Mouse (Mus musculus) lung, adult 2 months (tissue): ENCODE results near the gene Cldn24. TPM values are rescaled to one million over a fixed set of nuclear protein-coding genes. Genes with fewer than 3 reads are reported as not detected.

Source experiments
- DNase-seq: peaks from one replicate; pipeline ENCODE4 v3.0.0; 2022
- H3K4me1 ChIP-seq: fragments of 200-500 bp; 2 replicates; pipeline ENCODE4 v1.6.1; 2011; ENCODE audit warnings: low read length; ENCODE audit not compliant: control insufficient read depth, insufficient read depth
- H3K4me3 ChIP-seq: fragments of 200-500 bp; replicated peaks from 2 replicates; pipeline ENCODE3; 2011; ENCODE audit warnings: low read depth, mild to moderate bottlenecking, control low read depth, low read length; ENCODE audit errors: extremely low read depth
- CTCF ChIP-seq: fragments of 200-500 bp; IDR thresholded peaks from 2 replicates; pipeline ENCODE4 v1.5.1; 2011; ENCODE audit warnings: mild to moderate bottlenecking, low read length, control low read depth; ENCODE audit not compliant: insufficient read depth
- POLR2A ChIP-seq: fragments of 200-500 bp; IDR thresholded peaks from 2 replicates; pipeline ENCODE4 v1.6.1; 2011; ENCODE audit warnings: low read depth, mild to moderate bottlenecking, control low read depth, low read length, borderline replicate concordance; ENCODE audit errors: extremely low read depth
- WGBS: fragments of 180-500 bp; shearing (Covaris S2); methylation state at CpG from one replicate; pipeline ENCODE4 v1.1.7; 2018; 5-methylcytosine and 5-hydroxymethylcytosine counted together
- polyA plus RNA-seq: library from polyadenylated mRNA; depleted of rRNA; stranded (reverse); fragments of >200 nt; gene quantifications from 2 replicates; pipeline ENCODE4 v1.2.3, GENCODE M21; 2012

The Cldn24 gene
- polyA plus RNA-seq, 1 experiment: not detected

DNA sequence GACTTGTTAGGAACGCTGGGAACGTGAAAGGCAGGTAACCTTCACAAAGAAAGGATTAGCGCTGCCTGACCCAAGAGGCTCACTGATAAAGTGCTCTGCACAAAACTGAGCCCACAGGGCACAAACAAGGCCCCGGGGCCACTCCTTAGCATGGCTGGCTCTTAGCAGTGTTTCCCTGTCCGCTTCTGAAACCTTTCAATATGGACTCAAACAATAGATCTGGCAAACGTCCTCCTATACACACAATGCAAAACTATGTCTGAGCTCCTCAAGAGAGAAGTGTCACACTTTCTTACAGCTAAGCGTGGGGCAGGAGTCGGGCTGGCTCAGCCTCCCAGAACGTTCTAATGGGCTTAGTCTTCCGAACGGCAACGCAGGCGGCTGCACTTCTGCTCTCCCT, 2.2 kb downstream of the Cldn24 start, which contains the start of gene Cldn22:
TSS of gene Cldn22 (plus strand) at position 301 of the 400 bp plus-strand sequence.
- Histone ChIP-seq H3K4me1 (no peaks in the 10 kb centered on the region), H3K4me3 (no peak within 1 kb of the TSS)
- TF ChIP-seq CTCF: no peak
- TF ChIP-seq POLR2A: no peak
- DNase-seq: no peak
- WGBS: 69% methylated on average over 13 of the region's 13 CpGs

DNA sequence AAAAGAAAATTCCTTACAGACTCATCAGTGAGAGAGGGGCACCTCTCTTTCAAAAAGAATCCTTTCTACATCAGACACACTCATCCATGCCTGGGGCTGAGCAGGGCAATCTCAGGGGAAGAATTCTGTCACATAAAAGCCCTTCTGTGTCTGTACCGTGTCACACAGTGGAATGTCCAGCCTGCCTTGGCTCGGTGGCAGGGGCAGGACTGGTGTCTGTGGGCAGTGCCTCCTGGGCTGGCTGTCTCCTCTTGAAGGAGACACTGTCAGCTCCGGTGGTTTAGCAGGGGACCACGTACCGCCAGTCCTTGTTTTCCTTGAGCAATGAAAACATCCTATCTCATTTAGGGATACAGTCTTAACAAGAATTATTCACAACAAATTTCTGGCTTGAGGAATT, 3.7 kb downstream of the Cldn24 start:
- WGBS: 64% methylated on average over 5 of the region's 5 CpGs
- no peaks in the 10 kb centered on the region for H3K4me1 ChIP-seq
- TF ChIP-seq POLR2A (no peak), CTCF (no peak)
- no peak for DNase-seq
- no peak overlapping the region for H3K4me3 ChIP-seq

DNA sequence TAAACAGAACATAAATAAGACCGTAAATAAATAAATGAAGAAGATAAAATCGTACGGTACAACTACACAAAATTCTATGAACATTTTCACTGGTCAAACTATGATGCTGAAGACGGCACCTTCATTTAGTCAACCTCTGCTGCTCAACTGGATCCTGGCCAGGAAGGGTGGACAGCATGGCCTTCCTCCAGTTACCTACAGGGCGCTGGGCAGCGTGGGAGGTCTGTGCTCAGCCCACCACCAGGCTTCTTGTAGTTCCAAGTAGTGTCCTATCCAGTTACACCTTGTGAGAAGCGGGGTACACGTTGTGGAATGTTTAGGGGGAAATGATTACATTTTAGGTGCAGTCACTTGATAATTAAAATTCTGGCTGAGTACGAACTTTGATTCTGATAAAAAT, 5.0 kb downstream of the Cldn24 start:
- no peak for TF ChIP-seq CTCF
- TF ChIP-seq POLR2A: no peak
- no peak for DNase-seq
- Histone ChIP-seq H3K4me3 (no peak overlapping the region), H3K4me1 (no peaks in the 10 kb centered on the region)
- 86% methylated on average over 9 of the region's 9 CpGs for WGBS

DNA sequence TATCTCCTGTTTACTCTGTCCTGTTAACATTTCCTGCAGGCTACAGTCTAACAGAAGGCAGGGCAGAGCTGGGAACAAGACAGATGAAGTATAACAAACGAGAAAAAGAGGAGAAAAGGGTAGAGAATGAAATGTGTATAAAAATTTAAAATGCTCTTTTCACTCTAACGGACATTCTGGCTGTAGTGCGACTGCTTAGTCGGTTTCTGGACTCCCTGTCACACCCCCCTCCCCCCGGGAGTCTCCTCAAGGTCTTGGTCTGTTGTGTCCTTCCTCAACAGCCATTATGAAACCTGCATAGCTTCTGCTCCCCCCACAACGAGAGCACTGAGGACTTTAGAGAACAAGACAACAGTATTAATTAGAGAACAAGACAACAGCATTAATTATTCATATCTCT, 10.7 kb downstream of the Cldn24 start:
- TF ChIP-seq POLR2A: no peak
- no peak for TF ChIP-seq CTCF
- no peak for DNase-seq
- Histone ChIP-seq H3K4me1 (no peaks in the 10 kb centered on the region; the same call in 1 of the 2 replicates), H3K4me3 (no peak overlapping the region)
- 58% methylated on average over 6 of the region's 6 CpGs for WGBS

DNA sequence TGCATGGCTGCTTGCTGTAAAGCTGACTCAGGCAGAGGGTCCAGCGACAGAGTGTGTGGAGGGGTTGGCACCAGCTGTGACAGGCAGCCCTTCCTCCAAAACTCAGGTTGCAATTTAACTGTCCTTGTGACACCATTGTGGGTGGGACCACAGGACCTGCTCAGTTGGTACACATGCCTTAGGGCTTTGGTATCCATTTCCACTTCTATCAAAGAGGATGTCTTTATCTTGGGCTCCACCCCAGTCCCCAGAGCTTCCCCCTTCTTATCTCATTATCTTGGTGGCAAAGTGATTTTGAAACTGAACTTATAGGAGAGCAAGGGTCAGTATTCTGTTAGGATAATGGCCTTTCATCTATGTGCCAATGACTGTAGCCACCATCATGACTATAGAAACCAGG, 12.0 kb downstream of the Cldn24 start:
- no peak overlapping the region for H3K4me3 ChIP-seq
- WGBS: 75% methylated on average over 1 of the region's 1 CpGs
- no peak for TF ChIP-seq POLR2A
- TF ChIP-seq CTCF: no peak
- no peak for DNase-seq
- H3K4me1 ChIP-seq: no peaks in the 10 kb centered on the region; the same call in 1 of the 2 replicates

DNA sequence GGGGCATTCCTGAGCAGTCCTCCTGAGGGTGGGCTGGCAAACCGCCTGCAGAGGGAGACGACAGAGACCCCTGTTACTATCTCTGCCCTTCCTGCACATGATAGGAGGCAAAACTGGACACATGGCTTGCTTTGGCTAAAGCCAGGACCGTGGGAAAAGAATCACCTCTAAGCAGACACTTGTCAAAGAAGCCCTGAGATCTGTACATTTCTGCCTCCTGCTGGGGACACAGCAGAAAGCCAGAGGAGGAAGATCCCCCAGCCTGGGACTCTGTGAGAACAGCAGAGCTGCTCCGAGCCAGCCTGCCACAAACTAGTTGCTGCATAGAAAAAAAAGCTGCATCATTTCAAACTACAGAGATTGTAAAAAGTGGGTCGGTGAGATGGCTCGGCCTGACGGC, 21.1 kb downstream of the Cldn24 start:
- no peak for DNase-seq
- H3K4me1 ChIP-seq: no peaks in the 10 kb centered on the region
- TF ChIP-seq POLR2A (no peak), CTCF (no peak)
- H3K4me3 ChIP-seq: no peak overlapping the region
- 83% methylated on average over 7 of the region's 7 CpGs for WGBS

DNA sequence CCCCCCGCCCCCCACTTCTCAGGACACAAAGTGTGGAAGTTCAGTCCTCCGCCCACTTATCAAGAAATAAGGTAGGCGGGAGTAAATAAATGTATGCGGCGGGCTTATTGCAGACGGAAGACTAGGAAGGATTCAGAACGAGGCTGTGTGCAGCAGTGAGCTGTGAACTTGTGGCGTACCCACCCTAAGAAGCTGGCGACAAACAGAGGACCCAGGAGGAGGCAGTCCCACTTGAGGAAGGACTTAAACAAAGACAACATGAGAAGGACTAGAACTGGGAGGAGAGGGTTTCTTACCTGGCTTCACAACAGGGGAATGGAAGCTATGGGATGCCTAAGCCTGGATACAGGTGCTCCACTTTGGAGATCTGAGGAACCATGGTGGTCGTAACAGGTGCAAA, 21.7 kb downstream of the Cldn24 start:
- no peak for DNase-seq
- 93% methylated on average over 10 of the region's 10 CpGs for WGBS
- TF ChIP-seq POLR2A (no peak), CTCF (no peak)
- no peaks in the 10 kb centered on the region for H3K4me1 ChIP-seq
- H3K4me3 ChIP-seq: no peak overlapping the region

DNA sequence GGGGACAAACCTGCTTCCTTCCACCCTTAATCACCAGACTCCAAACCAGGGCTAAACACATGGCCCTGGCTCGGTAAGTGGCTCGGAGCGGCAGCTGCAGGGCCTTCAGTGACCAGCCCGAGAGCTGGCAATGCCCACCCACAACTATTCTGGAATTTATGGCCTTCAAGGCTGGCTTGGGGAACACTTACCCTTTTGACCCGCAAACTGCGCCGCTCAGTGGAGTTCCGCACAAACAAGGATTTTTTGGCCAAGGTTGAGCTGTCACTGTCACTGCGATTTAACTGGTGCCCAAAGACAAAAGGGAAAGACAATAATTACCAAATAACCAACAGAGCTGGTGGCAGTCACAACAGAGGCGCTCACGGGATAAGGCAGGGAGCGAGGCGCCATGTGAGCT, 24.0 kb downstream of the Cldn24 start:
- no peak for DNase-seq
- Histone ChIP-seq H3K4me3 (no peak overlapping the region), H3K4me1 (no peaks in the 10 kb centered on the region)
- no peak for TF ChIP-seq POLR2A
- TF ChIP-seq CTCF: no peak
- WGBS: 88% methylated on average over 13 of the region's 13 CpGs

DNA sequence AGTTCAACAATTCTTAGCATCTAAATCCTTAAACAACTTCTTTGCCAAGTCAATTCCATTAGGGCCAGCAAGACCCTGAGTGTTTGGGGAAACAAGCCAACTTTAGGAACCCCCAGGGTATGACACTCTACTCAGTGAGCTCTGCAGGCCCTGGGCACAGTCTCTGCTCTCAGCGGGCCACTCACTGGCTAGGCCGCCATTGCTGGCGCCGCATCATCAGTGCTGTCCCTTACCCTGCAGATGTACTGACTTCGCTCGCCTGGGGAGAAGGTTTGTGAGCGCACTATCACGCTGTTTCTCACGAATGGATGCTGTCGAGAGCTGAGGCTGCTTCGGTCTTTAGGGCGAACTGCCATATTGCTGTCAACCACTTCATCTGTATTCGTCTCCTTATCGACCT, 25.2 kb downstream of the Cldn24 start:
- Histone ChIP-seq H3K4me1 (peaks cover under 1% of the 10 kb centered on the region; the same call in 1 of the 2 replicates), H3K4me3 (no peak overlapping the region)
- 83% methylated on average over 14 of the region's 14 CpGs for WGBS
- TF ChIP-seq CTCF (no peak), POLR2A (no peak)
- DNase-seq: no peak

DNA sequence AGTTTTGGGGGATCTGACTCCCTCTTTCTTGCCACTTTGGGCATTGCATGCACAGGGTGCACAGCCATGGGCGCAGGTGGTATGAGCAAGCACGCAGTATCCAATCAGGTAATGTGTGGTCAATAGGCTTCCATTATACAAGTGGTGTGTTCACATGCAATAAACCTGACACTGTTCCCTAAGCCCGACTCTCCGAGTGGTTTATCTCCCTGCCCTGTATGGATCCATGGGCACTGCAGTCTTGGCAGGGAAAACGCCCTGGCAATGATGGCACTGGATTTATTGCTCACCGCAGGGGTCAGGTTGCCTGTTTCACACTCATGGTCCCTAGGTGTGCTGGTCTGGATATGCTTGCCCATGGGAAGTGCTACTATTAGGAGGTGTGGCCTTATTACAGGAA, 26.0 kb downstream of the Cldn24 start:
- H3K4me3 ChIP-seq: no peak overlapping the region
- no peak for DNase-seq
- 98% methylated on average over 6 of the region's 6 CpGs for WGBS
- H3K4me1 ChIP-seq: peaks cover 2% of the 10 kb centered on the region; the same call in 1 of the 2 replicates
- TF ChIP-seq POLR2A: no peak
- no peak for TF ChIP-seq CTCF
